Mouse (Mus musculus) cerebellum, adult 2 months (tissue): Measurements from ENCODE around the gene Anxa2. TPM values are rescaled to one million over a fixed set of nuclear protein-coding genes. Genes with fewer than 3 reads are reported as not detected.

Source experiments
- DNase-seq, 2 experiments: peaks; one replicate each; pipeline ENCODE4 v3.0.0; 2021
- H3K27ac ChIP-seq: fragments of 200-500 bp; 2 replicates; pipeline ENCODE4 v1.5.1; 2012; ENCODE audit warnings: low read length, control low read depth, inconsistent platforms; ENCODE audit not compliant: insufficient read depth
- H3K27me3 ChIP-seq: fragments of 200-500 bp; 2 replicates; pipeline ENCODE4 v1.6.1; 2012; ENCODE audit warnings: inconsistent platforms, mild to moderate bottlenecking, low read length, moderate library complexity; ENCODE audit not compliant: control insufficient read depth, insufficient read depth
- H3K4me1 ChIP-seq: fragments of 200-500 bp; 2 replicates; pipeline ENCODE4 v1.6.1; 2011; ENCODE audit warnings: low read length; ENCODE audit not compliant: control insufficient read depth, insufficient read depth
- H3K4me3 ChIP-seq: fragments of 200-500 bp; replicated peaks from 2 replicates; pipeline ENCODE3; 2011; ENCODE audit warnings: mild to moderate bottlenecking, low read depth, low read length, control low read depth; ENCODE audit not compliant: insufficient read depth
- CTCF ChIP-seq: fragments of 200-500 bp; IDR thresholded peaks from 2 replicates; pipeline ENCODE4 v1.5.1; 2011; ENCODE audit warnings: low read depth, mild to moderate bottlenecking, control low read depth, low read length, moderate library complexity, borderline replicate concordance; ENCODE audit not compliant: insufficient read depth
- POLR2A ChIP-seq: fragments of 200-500 bp; IDR thresholded peaks from 2 replicates; pipeline ENCODE4 v1.6.1; 2011; ENCODE audit warnings: low read length, control low read depth, borderline replicate concordance; ENCODE audit not compliant: insufficient read depth
- WGBS: fragments of 180-500 bp; shearing (Covaris S2); methylation state at CpG from one replicate; pipeline ENCODE4 v1.1.7; 2018; 5-methylcytosine and 5-hydroxymethylcytosine counted together
- polyA plus RNA-seq: library from polyadenylated mRNA; depleted of rRNA; stranded (reverse); fragments of >200 nt; gene quantifications from 2 replicates; pipeline ENCODE4 v1.2.3, GENCODE M21; 2012; rRNA removed

Anxa2 gene
- polyA plus RNA-seq, 1 experiment, result 27.8 TPM

GRCm38 (mm10) chr9:69515416-69515815, 62.0 kb downstream of the Anxa2 start:
- no peak for TF ChIP-seq POLR2A
- TF ChIP-seq CTCF, result no peak
- WGBS, result 72% methylated on average over 7 of the region's 7 CpGs
- DNase-seq, result no peak
- Histone ChIP-seq H3K4me1 (no peaks in the 10 kb centered on the region), H3K27me3 (no peaks in the 10 kb centered on the region), H3K27ac (no peak overlapping the region), H3K4me3 (no peak overlapping the region)

- no peaks in the 10 kb centered on the region for H3K27me3 ChIP-seq
- no peak for TF ChIP-seq POLR2A
- DNase-seq, result peak in 1 of 2 experiments; percentile 5
- no peak overlapping the region for H3K4me3 ChIP-seq
- 32% methylated on average over 20 of the region's 20 CpGs for WGBS
- H3K4me1 ChIP-seq, result no peaks in the 10 kb centered on the region
- no peak overlapping the region for H3K27ac ChIP-seq
Observed at GRCm38 (mm10) chr9:69517387-69518035, 64.1 kb downstream of the Anxa2 start.

Other genes with a start within 250 kb of the Anxa2 start
- gene Ice2, start 55.7 kb upstream of the Anxa2 start, polyA plus RNA-seq, result 8.4 and 8.7 TPM in 2 replicates